Mouse (Mus musculus) kidney, adult 18-20 months (tissue): ENCODE data around the gene Defa36.
"Not testable (repeated sequence)": the region's sequence is repeated elsewhere in the genome, so short reads cannot be mapped to it uniquely, and the experiment has no call there.

Experiments
- DNase-seq: peaks from one replicate; pipeline ENCODE4 v3.0.0; 2021

Defa36 gene

GRCm38 (mm10) chr8:21427111-21427510 lies at the start of gene Defa36:
TSS of gene Defa36 (plus strand) at chr8:21427411.
- DNase-seq, result not testable (repeated sequence)

- DNase-seq, result not testable (repeated sequence)
Measured at GRCm38 (mm10) chr8:21378215-21378614, 49.0 kb upstream of the Defa36 start, which contains the start of gene Defa2. TSS of gene Defa2 (plus strand) at chr8:21378515.

- DNase-seq, result not testable (repeated sequence)
Measured at GRCm38 (mm10) chr8:21391511-21391910, 35.7 kb upstream of the Defa36 start, which contains the start of gene Defa33. TSS of gene Defa33 (plus strand) at chr8:21391811.

- DNase-seq, result not testable (repeated sequence)
Measured at GRCm38 (mm10) chr8:21456460-21456859, 29.2 kb downstream of the Defa36 start, which contains the start of gene Gm7849. TSS of gene Gm7849 (minus strand) at chr8:21456560.
